Mouse (Mus musculus) CD4-positive, CD25-positive, alpha-beta regulatory T cell, adult 2 months (primary cell): ENCODE measurements at regions not wholly inside any gene's neighbourhood (a gene's known extent, or its start where the extent isn't known, plus 50 kb on each side); places are given as distances from the start of the nearest gene placed in this dataset.
A peak's percentile ranks its signal among the peaks of the same experiment; 100 is the strongest.
"Not testable (repeated sequence)": the region's sequence is repeated elsewhere in the genome, so short reads cannot be mapped to it uniquely, and the experiment has no call there.

Experiments used
- DNase-seq: peaks from one replicate; pipeline ENCODE4 v3.0.0-alpha.2; 2012; ENCODE audit warnings: low read depth, low spot score

DNA sequence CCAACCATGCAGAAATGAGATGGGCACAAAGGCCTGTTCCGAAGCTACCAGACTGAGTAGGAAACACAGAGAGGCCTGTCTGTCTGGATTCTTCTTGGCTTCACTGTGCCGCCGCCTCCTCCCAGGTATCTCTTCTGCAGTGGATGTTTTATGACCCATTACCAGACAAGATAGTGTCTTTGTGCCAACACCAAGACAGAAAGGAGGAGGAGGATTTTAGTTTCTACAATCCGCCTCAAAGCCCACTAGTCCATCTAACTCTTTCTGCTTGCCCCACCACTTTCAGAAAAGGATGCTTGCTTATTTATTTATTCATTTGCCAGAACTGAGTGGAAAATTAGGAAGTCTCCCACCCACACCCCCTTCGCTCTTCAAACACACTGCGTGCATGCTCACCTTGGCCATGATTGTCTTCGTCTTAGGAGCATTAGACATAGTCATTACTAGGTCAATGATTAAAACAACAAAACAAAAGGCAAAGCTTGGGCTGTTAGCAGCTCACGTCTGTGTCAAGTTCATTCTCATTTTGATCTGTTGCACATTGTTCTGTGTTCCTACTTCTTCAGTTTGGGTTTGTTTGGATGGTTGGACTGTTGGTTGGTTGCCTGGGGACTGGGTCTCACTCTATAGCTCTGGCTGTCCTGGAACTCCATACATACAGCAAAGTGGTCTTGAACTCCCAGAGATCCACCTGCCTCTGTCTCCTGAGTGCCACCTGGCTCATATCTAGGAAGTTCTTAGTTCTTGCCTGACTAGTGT, 61.7 kb upstream of the Cpm start:
- DNase-seq: no peak

GRCm38 (mm10) chr10:117566648-117567378, 62.5 kb upstream of the Cpm start:
- DNase-seq: no peak

DNA sequence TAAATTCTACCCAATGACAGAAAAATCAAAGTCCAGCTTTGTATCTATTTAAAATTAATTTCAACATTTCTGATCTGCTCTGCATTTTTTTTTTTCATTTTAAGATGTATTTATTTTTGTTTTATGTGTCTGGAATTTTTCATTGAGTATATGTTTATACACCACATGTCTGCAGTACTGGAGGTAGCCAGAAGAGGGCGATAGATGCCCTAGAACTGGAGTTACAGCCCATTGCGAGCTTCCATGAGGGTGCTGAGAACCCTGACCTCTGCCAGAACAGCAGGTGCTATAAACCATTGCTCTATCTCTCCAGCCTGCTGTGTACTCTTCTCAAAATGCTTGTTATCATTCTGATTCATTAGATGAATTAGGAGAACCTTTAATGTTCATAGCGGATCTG, 63.1 kb upstream of the Cpm start:
- peak; percentile 39 for DNase-seq

- no peak for DNase-seq
Measured at GRCm38 (mm10) chr10:117565529-117566086, 63.7 kb upstream of the Cpm start.

DNA sequence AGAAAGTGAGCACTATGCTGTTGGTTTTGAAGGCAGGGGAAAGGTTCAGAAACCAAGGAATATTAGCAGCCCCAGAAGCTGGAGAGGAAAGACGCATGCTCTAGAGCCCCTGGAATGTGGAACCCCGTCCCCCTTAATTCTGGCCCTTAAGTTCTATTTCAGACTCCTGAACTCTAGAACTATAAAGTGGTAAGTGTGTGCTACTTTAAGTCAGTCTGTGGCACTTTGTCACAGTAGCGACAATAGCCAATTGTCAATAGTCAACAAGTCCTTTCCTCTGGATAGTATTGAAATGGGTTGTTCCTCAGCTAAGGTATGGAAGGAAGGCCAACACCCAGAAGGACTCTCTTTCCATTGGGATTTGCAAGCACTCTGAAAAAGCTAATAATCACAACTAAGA, 64.2 kb upstream of the Cpm start:
- DNase-seq: no peak

- no peak for DNase-seq
Measured at GRCm38 (mm10) chr10:117564118-117565040, 64.9 kb upstream of the Cpm start.

GRCm38 (mm10) chr10:117563429-117564117, 65.7 kb upstream of the Cpm start:
- no peak for DNase-seq

GRCm38 (mm10) chr10:117562850-117563248, 66.5 kb upstream of the Cpm start:
- not testable (repeated sequence) for DNase-seq

- no peak for DNase-seq
Measured at GRCm38 (mm10) chr10:117561909-117562849, 67.1 kb upstream of the Cpm start.

- DNase-seq: no peak
Measured at GRCm38 (mm10) chr10:117561279-117561820, 68.0 kb upstream of the Cpm start.

GRCm38 (mm10) chr10:117560396-117561278, 68.7 kb upstream of the Cpm start:
- DNase-seq: no peak

GRCm38 (mm10) chr10:117559615-117560395, 69.5 kb upstream of the Cpm start:
- no peak for DNase-seq

DNA sequence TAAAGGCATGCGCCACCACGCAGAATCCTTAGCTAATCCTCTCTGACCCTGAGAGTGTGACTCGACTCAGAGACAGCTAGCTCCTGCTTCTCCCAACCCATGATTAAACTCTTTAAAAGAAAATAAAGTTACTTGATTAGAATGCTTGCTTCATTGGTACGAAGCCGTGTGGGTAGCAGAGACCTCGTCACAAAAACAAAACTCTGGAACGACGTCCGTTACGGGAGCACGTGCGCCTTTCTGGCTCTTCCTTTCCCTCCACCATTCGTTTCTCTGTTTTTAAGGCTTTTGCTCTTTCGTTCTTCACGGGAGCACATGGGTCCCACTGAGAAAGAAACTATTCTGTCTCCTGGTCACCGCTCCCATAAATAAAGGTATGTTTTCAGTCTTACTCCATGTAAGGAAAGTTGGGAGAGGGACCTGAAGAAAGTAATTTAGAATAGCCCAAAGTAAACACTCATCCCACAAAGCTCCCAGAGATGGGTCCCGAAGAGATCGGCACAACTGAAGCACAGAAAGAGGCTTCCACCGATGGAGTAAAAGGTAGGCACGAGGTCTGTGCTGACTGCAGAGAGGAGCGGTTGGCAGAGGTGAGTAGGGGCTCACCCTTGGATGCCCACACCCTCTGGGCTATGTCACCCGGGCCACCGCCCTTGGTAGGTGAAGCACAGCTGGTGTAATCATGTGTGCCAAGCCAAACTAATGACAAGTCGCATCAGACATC, 70.2 kb upstream of the Cpm start:
- DNase-seq: no peak

- no peak for DNase-seq
Measured at GRCm38 (mm10) chr10:117558292-117558800, 71.0 kb upstream of the Cpm start.

- DNase-seq: no peak
Measured at GRCm38 (mm10) chr10:117557666-117558065, 71.6 kb upstream of the Cpm start.

DNA sequence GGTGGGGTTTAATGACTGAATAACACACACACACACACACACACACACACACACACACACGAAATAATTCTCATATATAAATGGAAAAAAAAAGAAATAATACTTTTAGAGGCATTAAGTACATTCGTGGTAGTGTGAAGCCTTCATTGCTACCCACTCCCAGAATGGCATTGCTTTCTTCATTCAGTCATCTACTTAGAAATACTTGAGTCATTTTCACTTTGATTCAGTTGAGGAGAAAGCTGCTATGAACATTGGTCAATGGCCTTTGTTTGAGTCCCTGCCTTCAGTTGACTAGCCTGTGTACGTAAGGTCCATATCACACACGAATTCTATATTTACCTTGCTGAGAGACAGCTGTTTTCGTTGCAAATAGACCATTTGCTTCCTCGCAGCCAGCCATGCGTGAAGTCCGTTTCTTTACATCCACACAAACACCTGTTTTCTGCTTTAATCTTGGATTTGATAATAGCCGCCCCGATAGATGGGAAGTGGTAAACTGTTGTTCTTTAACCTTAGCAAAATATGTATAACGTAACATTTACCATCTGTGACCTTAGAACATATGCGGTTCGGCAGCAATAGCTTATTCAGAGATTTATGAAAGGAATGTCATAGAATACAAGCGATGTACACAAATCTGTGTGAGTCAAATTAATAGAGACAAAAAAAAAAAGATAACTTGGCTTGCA, 72.3 kb upstream of the Cpm start:
- DNase-seq: no peak
